Mouse (Mus musculus) erythroblast, embryonic 14.5 days (primary cell): ENCODE results near the gene P4htm. TPM values are rescaled to one million over a fixed set of nuclear protein-coding genes. Genes with fewer than 3 reads are reported as not detected.

ENCODE experiments used
- H3K27me3 ChIP-seq: 2 replicates; pipeline ENCODE4 v1.6.1; 2012; ENCODE audit warnings: inconsistent platforms; ENCODE audit not compliant: control insufficient read depth
- H3K36me3 ChIP-seq: 2 replicates; pipeline ENCODE4 v1.6.1; 2012; ENCODE audit warnings: mild to moderate bottlenecking, inconsistent platforms; ENCODE audit not compliant: control insufficient read depth
- H3K4me1 ChIP-seq: 2 replicates; pipeline ENCODE4 v1.6.1; 2012; ENCODE audit warnings: inconsistent platforms; ENCODE audit not compliant: control insufficient read depth
- H3K4me3 ChIP-seq: replicated peaks from 2 replicates; pipeline ENCODE3; 2012; ENCODE audit warnings: moderate library complexity, mild to moderate bottlenecking, inconsistent platforms
- H3K9me3 ChIP-seq: 2 replicates; pipeline ENCODE4 v1.6.1; 2012; ENCODE audit warnings: low read length, inconsistent platforms, mixed read lengths; ENCODE audit not compliant: control insufficient read depth
- GATA1 ChIP-seq: IDR thresholded peaks from 2 replicates; pipeline ENCODE4 v1.6.1; 2012; ENCODE audit warnings: low read length, inconsistent platforms, mixed read lengths
- TAL1 ChIP-seq: IDR thresholded peaks from 3 replicates; pipeline ENCODE4 v1.6.1; 2012; ENCODE audit warnings: low read length, inconsistent platforms, mixed read lengths
- polyA plus RNA-seq: library from polyadenylated mRNA; stranded (reverse); fragments of >175 nt; gene quantifications from 2 replicates; pipeline ENCODE4 v1.2.3, GENCODE M21; 2012

P4htm gene
- polyA plus RNA-seq, 1 experiment, result 0.02 TPM

- Histone ChIP-seq H3K36me3 (peaks cover 62% of the 10 kb centered on the region), H3K4me3 (no peak overlapping the region), H3K9me3 (no peaks in the 10 kb centered on the region), H3K27me3 (no peaks in the 10 kb centered on the region), H3K4me1 (peaks cover 57% of the 10 kb centered on the region)
- no peak for TF ChIP-seq TAL1
- no peak for TF ChIP-seq GATA1
These were observed 25.1 kb downstream of the P4htm start for GRCm38 (mm10) chr9:108572321-108572720.

GRCm38 (mm10) chr9:108571401-108571973 is 26.0 kb downstream of the P4htm start:
- Histone ChIP-seq H3K9me3 (no peaks in the 10 kb centered on the region), H3K4me3 (no peak overlapping the region), H3K36me3 (peaks cover 60% of the 10 kb centered on the region), H3K27me3 (no peaks in the 10 kb centered on the region), H3K4me1 (peaks cover 56% of the 10 kb centered on the region)
- no peak for TF ChIP-seq GATA1
- TF ChIP-seq TAL1, result no peak

- Histone ChIP-seq H3K9me3 (no peaks in the 10 kb centered on the region), H3K4me1 (peaks cover 67% of the 10 kb centered on the region), H3K4me3 (peak overlapping the region; percentile 82), H3K36me3 (peaks cover 59% of the 10 kb centered on the region), H3K27me3 (no peaks in the 10 kb centered on the region)
- no peak for TF ChIP-seq GATA1
- TF ChIP-seq TAL1, result no peak
These were observed 27.1 kb downstream of the P4htm start for GRCm38 (mm10) chr9:108570207-108570896.

GRCm38 (mm10) chr9:108569381-108570206 is 27.9 kb downstream of the P4htm start, which contains the start of gene Dalrd3:
Gene Dalrd3, plus strand, starts transcription at chr9:108569886.
- Histone ChIP-seq H3K9me3 (no peaks in the 10 kb centered on the region), H3K4me3 (peak within 1 kb of the TSS; percentile 82), H3K36me3 (peaks cover 59% of the 10 kb centered on the region), H3K4me1 (peaks cover 72% of the 10 kb centered on the region), H3K27me3 (no peaks in the 10 kb centered on the region)
- TF ChIP-seq GATA1, result no peak
- no peak for TF ChIP-seq TAL1

- TF ChIP-seq GATA1 (no peak), TAL1 (no peak)
- peaks cover 78% of the 10 kb centered on the region for H3K4me1 ChIP-seq
- peak overlapping the region; percentile 73 for H3K4me3 ChIP-seq
- H3K9me3 ChIP-seq, result no peaks in the 10 kb centered on the region
- H3K27me3 ChIP-seq, result no peaks in the 10 kb centered on the region
- H3K36me3 ChIP-seq, result peaks cover 59% of the 10 kb centered on the region
These were observed 29.0 kb downstream of the P4htm start for GRCm38 (mm10) chr9:108568511-108568921.

GRCm38 (mm10) chr9:108567931-108568419 is 29.5 kb downstream of the P4htm start:
- peaks cover 82% of the 10 kb centered on the region for H3K4me1 ChIP-seq
- H3K4me3 ChIP-seq, result peak overlapping the region; percentile 73
- H3K27me3 ChIP-seq, result no peaks in the 10 kb centered on the region
- TF ChIP-seq TAL1 (no peak), GATA1 (no peak)
- peaks cover 59% of the 10 kb centered on the region for H3K36me3 ChIP-seq
- no peaks in the 10 kb centered on the region for H3K9me3 ChIP-seq

- peaks cover 59% of the 10 kb centered on the region for H3K36me3 ChIP-seq
- H3K4me3 ChIP-seq, result peak within 1 kb of the TSS; percentile 73
- TF ChIP-seq TAL1 (no peak), GATA1 (no peak)
- H3K4me1 ChIP-seq, result peaks cover 87% of the 10 kb centered on the region
- no peaks in the 10 kb centered on the region for H3K27me3 ChIP-seq
- no peaks in the 10 kb centered on the region for H3K9me3 ChIP-seq
These were observed 30.4 kb downstream of the P4htm start, which contains the start of gene Ndufaf3 for GRCm38 (mm10) chr9:108566815-108567776. Gene Ndufaf3, minus strand, starts transcription at chr9:108567434.
